Mouse (Mus musculus): ENCODE results near the gene Gucd1. TPM values are rescaled to one million over a fixed set of nuclear protein-coding genes. Genes with fewer than 3 reads are reported as not detected.
A peak's percentile ranks its signal among the peaks of the same experiment; 100 is the strongest.
"Not testable (repeated sequence)": the region's sequence is repeated elsewhere in the genome, so short reads cannot be mapped to it uniquely, and the experiment has no call there.

The Gucd1 gene
- total and polyA plus RNA-seq, 2 experiments from 2014 or later: 28.0 to 113 TPM

- WGBS: 57% methylated on average over 3 of the region's 3 CpGs
- TF ChIP-seq EP300 (IDR thresholded peaks at IDR 0.05; ENCODE audit: low read depth) (no peak), CTCF (IDR thresholded peaks at IDR 0.05; ENCODE audit: low read depth) (no peak)
- ATAC-seq (ENCODE audit: insufficient read depth, low read depth) (no peak), DNase-seq (ENCODE audit: low spot score) (no peak)
- H3K9me3 ChIP-seq (replicated peaks; ENCODE audit: control insufficient read depth, low read length): no peaks in the 10 kb centered on the region
- no peaks in the 10 kb centered on the region for H3K27me3 ChIP-seq (ENCODE audit: control insufficient read depth, insufficient read depth, low read length)
- no peaks in the 10 kb centered on the region; the same call in 1 of the 2 replicates for H3K36me3 ChIP-seq (replicated peaks; ENCODE audit: control insufficient read depth, insufficient read depth, low read length)
- H3K9ac ChIP-seq (replicated peaks; ENCODE audit: low read depth, low read length): no peak overlapping the region
- H3K27ac ChIP-seq (ENCODE audit: low read depth): no peak overlapping the region
- H3K4me3 ChIP-seq (ENCODE audit: low read depth, low read length): no peak overlapping the region
- peaks cover 10% of the 10 kb centered on the region; the same call in 1 of the 2 replicates for H3K4me1 ChIP-seq (ENCODE audit: control insufficient read depth, insufficient read depth)
- peak overlapping the region; percentile 22; the same call in 1 of the 2 replicates for H3K4me2 ChIP-seq (ENCODE audit: low read depth, low read length)
These were observed 18.0 kb downstream of the Gucd1 start for GRCm38 (mm10) chr10:75499791-75500190.

- H3K27ac ChIP-seq (ENCODE audit: low read depth); H3K4me2 ChIP-seq (ENCODE audit: low read depth, low read length); H3K9ac ChIP-seq (replicated peaks; ENCODE audit: low read depth, low read length); H3K27me3 ChIP-seq (ENCODE audit: control insufficient read depth, insufficient read depth, low read length); DNase-seq (ENCODE audit: low spot score); H3K9me3 ChIP-seq (replicated peaks; ENCODE audit: control insufficient read depth, low read length); H3K4me3 ChIP-seq (ENCODE audit: low read depth, low read length); ATAC-seq (ENCODE audit: insufficient read depth, low read depth); H3K4me1 ChIP-seq (ENCODE audit: control insufficient read depth, insufficient read depth); H3K36me3 ChIP-seq (replicated peaks; ENCODE audit: control insufficient read depth, insufficient read depth, low read length): not testable (repeated sequence)
- WGBS: 84% methylated on average over 7 of the region's 7 CpGs
These were observed 18.6 kb downstream of the Gucd1 start for GRCm38 (mm10) chr10:75499214-75499613.

- Histone ChIP-seq H3K27me3 (ENCODE audit: control insufficient read depth, insufficient read depth, low read length) (no peaks in the 10 kb centered on the region), H3K4me2 (ENCODE audit: low read depth, low read length) (no peak overlapping the region), H3K36me3 (replicated peaks; ENCODE audit: control insufficient read depth, insufficient read depth, low read length) (no peaks in the 10 kb centered on the region), H3K27ac (ENCODE audit: low read depth) (peak overlapping the region; percentile 62), H3K9ac (replicated peaks; ENCODE audit: low read depth, low read length) (no peak overlapping the region), H3K4me3 (ENCODE audit: low read depth, low read length) (no peak overlapping the region), H3K4me1 (ENCODE audit: control insufficient read depth, insufficient read depth) (peaks cover 10% of the 10 kb centered on the region; the same call in 1 of the 2 replicates), H3K9me3 (replicated peaks; ENCODE audit: control insufficient read depth, low read length) (no peaks in the 10 kb centered on the region)
- DNase-seq (ENCODE audit: low spot score) (no peak), ATAC-seq (ENCODE audit: insufficient read depth, low read depth) (0 out of 2 replicates have a peak, but pooled peaks have one; percentile 4)
- TF ChIP-seq EP300 (IDR thresholded peaks at IDR 0.05; ENCODE audit: low read depth) (no peak), CTCF (IDR thresholded peaks at IDR 0.05; ENCODE audit: low read depth) (no peak)
These were observed 21.9 kb downstream of the Gucd1 start for GRCm38 (mm10) chr10:75495921-75496320.

- ATAC-seq (ENCODE audit: insufficient read depth, low read depth) (peak; percentile 79), DNase-seq (ENCODE audit: low spot score) (peak; percentile 36)
- Histone ChIP-seq H3K4me3 (ENCODE audit: low read depth, low read length) (no peak overlapping the region), H3K27ac (ENCODE audit: low read depth) (peak overlapping the region; percentile 62), H3K9me3 (replicated peaks; ENCODE audit: control insufficient read depth, low read length) (no peaks in the 10 kb centered on the region), H3K27me3 (ENCODE audit: control insufficient read depth, insufficient read depth, low read length) (no peaks in the 10 kb centered on the region), H3K9ac (replicated peaks; ENCODE audit: low read depth, low read length) (peak overlapping the region; percentile 46; the same call in 1 of the 2 replicates), H3K36me3 (replicated peaks; ENCODE audit: control insufficient read depth, insufficient read depth, low read length) (no peaks in the 10 kb centered on the region), H3K4me1 (ENCODE audit: control insufficient read depth, insufficient read depth) (peaks cover 10% of the 10 kb centered on the region; the same call in 1 of the 2 replicates), H3K4me2 (ENCODE audit: low read depth, low read length) (no peak overlapping the region)
- WGBS: 21% methylated on average over 6 of the region's 6 CpGs
- TF ChIP-seq CTCF (IDR thresholded peaks at IDR 0.05; ENCODE audit: low read depth): no peak
- TF ChIP-seq EP300 (IDR thresholded peaks at IDR 0.05; ENCODE audit: low read depth): no peak
These were observed 22.5 kb downstream of the Gucd1 start for GRCm38 (mm10) chr10:75495304-75495703.

GRCm38 (mm10) chr10:75491936-75492262 lies 25.9 kb downstream of the Gucd1 start:
- H3K9me3 ChIP-seq (replicated peaks; ENCODE audit: control insufficient read depth, low read length): no peaks in the 10 kb centered on the region
- DNase-seq (ENCODE audit: low spot score) (no peak), ATAC-seq (ENCODE audit: insufficient read depth, low read depth) (no peak)
- no peaks in the 10 kb centered on the region for H3K27me3 ChIP-seq (ENCODE audit: control insufficient read depth, insufficient read depth, low read length)
- no peak overlapping the region for H3K27ac ChIP-seq (ENCODE audit: low read depth)
- H3K4me3 ChIP-seq (ENCODE audit: low read depth, low read length): no peak overlapping the region
- no peaks in the 10 kb centered on the region for H3K36me3 ChIP-seq (replicated peaks; ENCODE audit: control insufficient read depth, insufficient read depth, low read length)
- peaks cover 14% of the 10 kb centered on the region; the same call in 1 of the 2 replicates for H3K4me1 ChIP-seq (ENCODE audit: control insufficient read depth, insufficient read depth)
- TF ChIP-seq EP300 (IDR thresholded peaks at IDR 0.05; ENCODE audit: low read depth) (no peak), CTCF (IDR thresholded peaks at IDR 0.05; ENCODE audit: low read depth) (no peak)
- WGBS: 45% methylated on average over 2 of the region's 2 CpGs
- H3K9ac ChIP-seq (replicated peaks; ENCODE audit: low read depth, low read length): no peak overlapping the region
- H3K4me2 ChIP-seq (ENCODE audit: low read depth, low read length): no peak overlapping the region

GRCm38 (mm10) chr10:75491234-75491935 lies 26.4 kb downstream of the Gucd1 start:
- Histone ChIP-seq H3K9me3 (replicated peaks; ENCODE audit: control insufficient read depth, low read length) (no peaks in the 10 kb centered on the region), H3K4me1 (ENCODE audit: control insufficient read depth, insufficient read depth) (peaks cover 14% of the 10 kb centered on the region; the same call in 1 of the 2 replicates), H3K9ac (replicated peaks; ENCODE audit: low read depth, low read length) (no peak overlapping the region), H3K27me3 (ENCODE audit: control insufficient read depth, insufficient read depth, low read length) (no peaks in the 10 kb centered on the region), H3K36me3 (replicated peaks; ENCODE audit: control insufficient read depth, insufficient read depth, low read length) (no peaks in the 10 kb centered on the region), H3K4me2 (ENCODE audit: low read depth, low read length) (no peak overlapping the region), H3K4me3 (ENCODE audit: low read depth, low read length) (no peak overlapping the region), H3K27ac (ENCODE audit: low read depth) (no peak overlapping the region)
- DNase-seq (ENCODE audit: low spot score): no peak
- ATAC-seq (ENCODE audit: insufficient read depth, low read depth): no peak
- 82% methylated on average over 3 of the region's 3 CpGs for WGBS
- TF ChIP-seq CTCF (IDR thresholded peaks at IDR 0.05; ENCODE audit: low read depth) (no peak), EP300 (IDR thresholded peaks at IDR 0.05; ENCODE audit: low read depth) (no peak)

All from heart, postnatal 0 days (tissue).